Mouse (Mus musculus): ENCODE data around the gene Tectb. TPM values are rescaled to one million over a fixed set of nuclear protein-coding genes. Genes with fewer than 3 reads are reported as not detected.

Gene Tectb
- polyA plus RNA-seq, 2 experiments: 0.01 to 0.23 TPM

- no peak for TF ChIP-seq CTCF (IDR thresholded peaks at IDR 0.05; ENCODE audit: low read depth)
- TF ChIP-seq EP300 (IDR thresholded peaks at IDR 0.05; ENCODE audit: low read depth): no peak
- no peaks in the 10 kb centered on the region for H3K36me3 ChIP-seq (replicated peaks; ENCODE audit: control insufficient read depth, insufficient read depth, low read depth)
- no peaks in the 10 kb centered on the region for H3K27me3 ChIP-seq (ENCODE audit: control insufficient read depth, insufficient read depth, low read length)
- H3K4me1 ChIP-seq (replicated peaks; ENCODE audit: control insufficient read depth in 2 of 2, insufficient read depth in 2 of 2, low read length in 1 of 2): peaks cover 0 to 14% of the 10 kb centered on the region in 2 experiments; a peak in 2 of 4 replicates
- no peak overlapping the region for H3K4me2 ChIP-seq (ENCODE audit: low read depth)
- no peak for DNase-seq (ENCODE audit: low read depth in 3 of 3, low spot score in 3 of 3)
- H3K9me3 ChIP-seq (ENCODE audit: control insufficient read depth, low read length): no peaks in the 10 kb centered on the region
- no peak overlapping the region for H3K27ac ChIP-seq
- no peak overlapping the region for H3K4me3 ChIP-seq (ENCODE audit: insufficient read depth in 1 of 2, low read depth in 2 of 2, low read length in 2 of 2)
- ATAC-seq (ENCODE audit: insufficient read depth): no peak
- WGBS (ENCODE audit: insufficient replicate concordance): 56% methylated on average over 6 of the region's 6 CpGs
- H3K9ac ChIP-seq (replicated peaks): no peak overlapping the region
Observed at GRCm38 (mm10) chr19:55239766-55240426, 59.4 kb downstream of the Tectb start.

- H3K4me3 ChIP-seq (ENCODE audit: insufficient read depth in 1 of 2, low read depth in 2 of 2, low read length in 2 of 2): no peak within 1 kb of the TSS
- H3K4me1 ChIP-seq (replicated peaks; ENCODE audit: control insufficient read depth in 2 of 2, insufficient read depth in 2 of 2, low read length in 1 of 2): peaks cover 5 to 15% of the 10 kb centered on the region in 2 experiments
- no peak for DNase-seq (ENCODE audit: low read depth in 3 of 3, low spot score in 3 of 3)
- H3K27me3 ChIP-seq (ENCODE audit: control insufficient read depth, insufficient read depth, low read length): no peaks in the 10 kb centered on the region
- H3K27ac ChIP-seq: no peak within 1 kb of the TSS
- H3K9me3 ChIP-seq (ENCODE audit: control insufficient read depth, low read length): no peaks in the 10 kb centered on the region
- H3K4me2 ChIP-seq (ENCODE audit: low read depth): no peak within 1 kb of the TSS
- no peak for ATAC-seq (ENCODE audit: insufficient read depth)
- no peaks in the 10 kb centered on the region for H3K36me3 ChIP-seq (replicated peaks; ENCODE audit: control insufficient read depth, insufficient read depth, low read depth)
- TF ChIP-seq CTCF (IDR thresholded peaks at IDR 0.05; ENCODE audit: low read depth): no peak
- no peak for TF ChIP-seq EP300 (IDR thresholded peaks at IDR 0.05; ENCODE audit: low read depth)
- WGBS (ENCODE audit: insufficient replicate concordance): 73% methylated on average over 6 of the region's 6 CpGs
- no peak within 1 kb of the TSS for H3K9ac ChIP-seq (replicated peaks)
Observed at GRCm38 (mm10) chr19:55241186-55241645, 60.7 kb downstream of the Tectb start, which contains the start of gene Gucy2g. Gene Gucy2g (minus strand): TSS chr19:55241236.

- ATAC-seq (ENCODE audit: insufficient read depth) (peak; percentile 65), DNase-seq (ENCODE audit: low read depth in 3 of 3, low spot score in 3 of 3) (no peak)
- Histone ChIP-seq H3K27ac (no peak overlapping the region), H3K36me3 (replicated peaks; ENCODE audit: control insufficient read depth, insufficient read depth, low read depth) (no peaks in the 10 kb centered on the region), H3K9ac (replicated peaks) (no peak overlapping the region; the same call in 1 of the 2 replicates), H3K4me3 (ENCODE audit: insufficient read depth in 1 of 2, low read depth in 2 of 2, low read length in 2 of 2) (no peak overlapping the region), H3K27me3 (ENCODE audit: control insufficient read depth, insufficient read depth, low read length) (no peaks in the 10 kb centered on the region), H3K9me3 (ENCODE audit: control insufficient read depth, low read length) (no peaks in the 10 kb centered on the region), H3K4me1 (replicated peaks; ENCODE audit: control insufficient read depth in 2 of 2, insufficient read depth in 2 of 2, low read length in 1 of 2) (peaks cover 14 to 24% of the 10 kb centered on the region in 2 experiments), H3K4me2 (ENCODE audit: low read depth) (no peak overlapping the region)
- TF ChIP-seq CTCF (IDR thresholded peaks at IDR 0.05; ENCODE audit: low read depth) (peak; percentile 70), EP300 (IDR thresholded peaks at IDR 0.05; ENCODE audit: low read depth) (no peak)
- 11% methylated on average over 7 of the region's 7 CpGs for WGBS (ENCODE audit: insufficient replicate concordance)
Observed at GRCm38 (mm10) chr19:55244791-55245231, 64.3 kb downstream of the Tectb start.

Small RNA genes lying within 50 kb of the gene (microRNA-seq; reads per million reads assigned to microRNA genes)
- gene Mir6715: 1.7 reads per million

Other genes starting within 250 kb of the Tectb start
- 13.6 and 15.0 TPM in 2 replicates for gene Gpam, start 53.5 kb upstream of the Tectb start, polyA plus RNA-seq (2012; rRNA removed)
- gene Gpam, start 53.5 kb upstream of the Tectb start, polyA plus RNA-seq (2014; fragmentation: Nextera tagmentation; extraction: Ambion mirVana): 21.6 and 24.0 TPM in 2 replicates
- gene Gucy2g, start 60.5 kb downstream of the Tectb start, polyA plus RNA-seq (2012; rRNA removed): 0.01 and 0.03 TPM in 2 replicates
- not detected in 2 replicates for gene Gucy2g, start 60.5 kb downstream of the Tectb start, polyA plus RNA-seq (2014; fragmentation: Nextera tagmentation; extraction: Ambion mirVana)
- gene Acsl5, start 71.2 kb downstream of the Tectb start, polyA plus RNA-seq (2012; rRNA removed): 35.2 and 50.3 TPM in 2 replicates
- 117 and 126 TPM in 2 replicates for gene Acsl5, start 71.2 kb downstream of the Tectb start, polyA plus RNA-seq (2014; fragmentation: Nextera tagmentation; extraction: Ambion mirVana)
- 10.6 and 14.2 TPM in 2 replicates for gene Zdhhc6, start 135.3 kb downstream of the Tectb start, polyA plus RNA-seq (2012; rRNA removed)
- gene Zdhhc6, start 135.3 kb downstream of the Tectb start, polyA plus RNA-seq (2014; fragmentation: Nextera tagmentation; extraction: Ambion mirVana): 51.3 and 51.7 TPM in 2 replicates
- 4.6 and 6.9 TPM in 2 replicates for gene Vti1a, start 135.6 kb downstream of the Tectb start, polyA plus RNA-seq (2012; rRNA removed)
- 10.9 and 11.9 TPM in 2 replicates for gene Vti1a, start 135.6 kb downstream of the Tectb start, polyA plus RNA-seq (2014; fragmentation: Nextera tagmentation; extraction: Ambion mirVana)

All from liver, embryonic 14.5 days (tissue).